In the genomic region with DNA sequence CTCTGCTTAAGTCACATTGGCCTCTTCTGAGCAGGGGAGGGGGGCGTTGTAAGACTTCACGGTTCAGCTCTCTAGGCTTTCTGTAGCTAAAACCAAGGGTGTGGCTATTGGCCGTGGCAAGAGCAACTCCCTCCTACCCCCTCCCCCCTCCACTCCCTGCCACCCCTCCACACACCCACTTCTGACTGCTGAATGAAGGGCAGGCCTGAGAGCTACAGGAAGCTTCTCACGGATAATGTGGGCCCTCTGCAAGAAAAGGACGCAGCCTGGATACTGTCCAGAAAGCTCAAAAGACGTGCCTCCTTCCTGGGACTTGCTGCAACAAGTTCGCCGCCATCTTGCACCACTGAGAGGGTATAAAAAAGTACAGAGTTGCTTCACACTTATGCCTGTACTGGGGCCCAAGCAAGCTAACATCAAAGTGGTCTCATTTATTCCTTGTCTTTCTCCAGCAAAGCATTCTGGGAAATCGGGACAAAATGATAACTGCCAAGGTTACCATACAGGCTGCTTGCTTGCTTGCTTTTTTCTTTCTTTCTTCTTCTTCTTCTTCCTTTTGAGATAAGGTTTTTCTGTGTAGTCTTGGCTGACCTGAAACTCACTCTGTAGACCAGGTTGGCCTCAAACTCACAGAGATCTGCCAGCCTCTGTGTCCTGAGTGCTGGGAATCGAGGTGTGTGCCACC, we compare ENCODE assay signal across 24 mouse cellular contexts. TPM values are rescaled to one million over a fixed set of nuclear protein-coding genes. Genes with fewer than 3 reads are reported as not detected.
DNase-seq lines count a peak whose midpoint lies in the region; ATAC-seq and TF ChIP-seq lines count a peak whose summit lies in the region.
"Had no signal": no experiment of that assay in that cellular context is flagged by ENCODE, and none has a peak within 500 bp of the region (broad histone marks: within the 10 kb centered on the region; RNA-seq: fewer than 3 reads in every experiment).

No protein-coding gene starts in this region.

- H3K27me3 ChIP-seq in kidney, embryonic 16.5 days (ENCODE audit: insufficient read depth, low read length) = no peaks in the 10 kb centered on the region; the same call in 1 of the 2 replicates
- no peaks in the 10 kb centered on the region for H3K27me3 ChIP-seq in kidney, adult 2 months (replicated peaks; ENCODE audit: control insufficient read depth, insufficient read depth, low read length)
- no peaks in the 10 kb centered on the region for H3K27me3 ChIP-seq in midbrain, embryonic 14.5 days (ENCODE audit: control insufficient read depth, insufficient read depth, low read length)
- no peaks in the 10 kb centered on the region for H3K27me3 ChIP-seq in midbrain, postnatal 0 days (ENCODE audit: insufficient read depth, low read length)
- no peaks in the 10 kb centered on the region for H3K27me3 ChIP-seq in stomach, embryonic 16.5 days (ENCODE audit: control insufficient read depth, insufficient read depth, low read length)
- H3K27me3 ChIP-seq: hindbrain, embryonic 12.5 days; lung, embryonic 15.5 days had no signal

- H3K9me3 ChIP-seq in kidney, embryonic 16.5 days (ENCODE audit: low read length) = peaks cover 6% of the 10 kb centered on the region; the same call in 1 of the 2 replicates
- H3K9me3 ChIP-seq in midbrain, embryonic 14.5 days (ENCODE audit: control insufficient read depth, low read length) = no peaks in the 10 kb centered on the region
- no peaks in the 10 kb centered on the region for H3K9me3 ChIP-seq in midbrain, postnatal 0 days (ENCODE audit: low read length)
- H3K9me3 ChIP-seq in stomach, embryonic 16.5 days (replicated peaks; ENCODE audit: control insufficient read depth, low read length) = no peaks in the 10 kb centered on the region
- H3K9me3 ChIP-seq: hindbrain, embryonic 12.5 days; lung, embryonic 15.5 days; neural tube, embryonic 13.5 days had no signal

- TF ChIP-seq POLR2A in kidney, adult 2 months (IDR thresholded peaks at IDR 0.05; ENCODE audit: low read depth, low read length) = no peak
- TF ChIP-seq POLR2A in brain, embryonic 14.5 days (IDR thresholded peaks at IDR 0.05; ENCODE audit: borderline replicate concordance, extremely low read depth, insufficient read depth, insufficient read length, poor library complexity, severe bottlenecking) = no peak

- H3K4me3 ChIP-seq in kidney, embryonic 16.5 days (ENCODE audit: low read length) = no peak overlapping the region
- no peak overlapping the region for H3K4me3 ChIP-seq in kidney, adult 2 months (ENCODE audit: insufficient read depth, low read depth, low read length)
- no peak overlapping the region for H3K4me3 ChIP-seq in midbrain, embryonic 14.5 days (replicated peaks; ENCODE audit: low read depth, low read length)
- no peak overlapping the region for H3K4me3 ChIP-seq in midbrain, postnatal 0 days (ENCODE audit: low read depth, low read length)
- no peak overlapping the region for H3K4me3 ChIP-seq in stomach, embryonic 16.5 days (replicated peaks; ENCODE audit: low read length)
- H3K4me3 ChIP-seq: hindbrain, embryonic 12.5 days; lung, embryonic 15.5 days; megakaryocyte, embryonic 14.5 days; neural tube, embryonic 13.5 days had no signal

- no peak for DNase-seq in kidney, adult 2 months
- DNase-seq in midbrain, embryonic 14.5 days = peak; percentile 4
- DNase-seq in midbrain, postnatal 0 days (ENCODE audit: low spot score) = no peak
- DNase-seq in brain, embryonic 14.5 days (ENCODE audit: low read depth) = peak; percentile 34
- DNase-seq: adrenal gland, postnatal 25 days; cerebellum, adult 2 months; forebrain, postnatal 0 days; heart, postnatal 10 days; kidney, postnatal 36 days; left cerebral cortex, postnatal 4 days; right cerebral cortex, adult 18-20 months; thymus, adult 2 months had no signal

- no peak overlapping the region for H3K27ac ChIP-seq in kidney, embryonic 16.5 days (ENCODE audit: low read length)
- H3K27ac ChIP-seq in kidney, adult 2 months (ENCODE audit: insufficient read depth, low read depth, low read length) = no peak overlapping the region
- no peak overlapping the region for H3K27ac ChIP-seq in midbrain, embryonic 14.5 days (replicated peaks; ENCODE audit: low read depth, low read length)
- H3K27ac ChIP-seq in midbrain, postnatal 0 days (ENCODE audit: low read depth, low read length) = no peak overlapping the region
- H3K27ac ChIP-seq in stomach, embryonic 16.5 days (ENCODE audit: low read length) = peak overlapping the region; percentile 61
- H3K27ac ChIP-seq: hindbrain, embryonic 12.5 days; lung, embryonic 15.5 days; neural tube, embryonic 13.5 days had no signal

- H3K36me3 ChIP-seq in kidney, embryonic 16.5 days (ENCODE audit: insufficient read depth, low read length) = no peaks in the 10 kb centered on the region
- H3K36me3 ChIP-seq in kidney, adult 2 months (ENCODE audit: control insufficient read depth, insufficient read depth, low read length) = no peaks in the 10 kb centered on the region
- no peaks in the 10 kb centered on the region for H3K36me3 ChIP-seq in midbrain, embryonic 14.5 days (ENCODE audit: control insufficient read depth, insufficient read depth, low read length)
- no peaks in the 10 kb centered on the region for H3K36me3 ChIP-seq in midbrain, postnatal 0 days (ENCODE audit: insufficient read depth, low read length)
- no peaks in the 10 kb centered on the region for H3K36me3 ChIP-seq in stomach, embryonic 16.5 days (ENCODE audit: control insufficient read depth, insufficient read depth, low read length)
- H3K36me3 ChIP-seq: hindbrain, embryonic 12.5 days; lung, embryonic 15.5 days; neural tube, embryonic 13.5 days had no signal

- peak; percentile 49; the same call in 1 of the 2 replicates for ATAC-seq in kidney, embryonic 16.5 days (ENCODE audit: low FRiP score, low TSS enrichment)
- no peak for ATAC-seq in midbrain, embryonic 14.5 days (ENCODE audit: low FRiP score, low TSS enrichment)
- ATAC-seq in midbrain, postnatal 0 days (ENCODE audit: low FRiP score) = no peak
- peak; percentile 68; the same call in 1 of the 2 replicates for ATAC-seq in stomach, embryonic 16.5 days (ENCODE audit: insufficient read depth, low FRiP score)
- no peak for ATAC-seq in megakaryocyte progenitor cell, adult 5-6 weeks (replicated peaks; ENCODE audit: poor library complexity)
- no peak for ATAC-seq in monocyte, adult 5-6 weeks (replicated peaks; ENCODE audit: insufficient number of reproducible peaks, low FRiP score, low TSS enrichment, poor library complexity, severe bottlenecking)
- ATAC-seq: forebrain, postnatal 0 days; inflammation-experienced regulatory T-cells, adult 6 months; Patski had no signal

- 41% methylated on average over 10 of the region's 10 CpGs for WGBS in kidney, embryonic 16.5 days
- WGBS in kidney, adult 2 months = 40% methylated on average over 10 of the region's 10 CpGs
- WGBS in midbrain, embryonic 14.5 days = 35% methylated on average over 10 of the region's 10 CpGs
- 47% methylated on average over 10 of the region's 10 CpGs for WGBS in midbrain, postnatal 0 days
- WGBS in stomach, embryonic 16.5 days = 37% methylated on average over 10 of the region's 10 CpGs

- TF ChIP-seq CTCF in kidney, adult 2 months (conservative IDR thresholded peaks at IDR 0.05; ENCODE audit: insufficient read depth, insufficient read length, low read depth, low read length) = no peak
- TF ChIP-seq CTCF in midbrain, postnatal 0 days (IDR thresholded peaks at IDR 0.05) = no peak
- TF ChIP-seq CTCF in brain, embryonic 14.5 days (IDR thresholded peaks at IDR 0.05; ENCODE audit: borderline replicate concordance, extremely low read depth, insufficient read depth, insufficient read length) = no peak

- H3K4me2 ChIP-seq in kidney, embryonic 16.5 days (replicated peaks; ENCODE audit: low read depth, low read length) = no peak overlapping the region
- H3K4me2 ChIP-seq in midbrain, embryonic 14.5 days (ENCODE audit: low read length) = no peak overlapping the region
- H3K4me2 ChIP-seq in midbrain, postnatal 0 days (ENCODE audit: low read depth, low read length, poor library complexity, severe bottlenecking) = no peak overlapping the region
- no peak overlapping the region for H3K4me2 ChIP-seq in stomach, embryonic 16.5 days (ENCODE audit: low read depth, low read length)
- H3K4me2 ChIP-seq: heart, embryonic 11.5 days; hindbrain, embryonic 12.5 days; liver, embryonic 11.5 days; lung, embryonic 15.5 days; neural tube, embryonic 13.5 days had no signal

- no peak overlapping the region for H3K9ac ChIP-seq in kidney, embryonic 16.5 days (replicated peaks; ENCODE audit: low read length)
- H3K9ac ChIP-seq in midbrain, embryonic 14.5 days (replicated peaks; ENCODE audit: low read length) = no peak overlapping the region
- no peak overlapping the region for H3K9ac ChIP-seq in midbrain, postnatal 0 days (replicated peaks; ENCODE audit: low read length, poor library complexity, severe bottlenecking)
- no peak overlapping the region for H3K9ac ChIP-seq in stomach, embryonic 16.5 days (ENCODE audit: low read length)
- H3K9ac ChIP-seq: forebrain, postnatal 0 days; hindbrain, embryonic 12.5 days; lung, embryonic 15.5 days; neural tube, embryonic 13.5 days had no signal

- H3K4me1 ChIP-seq in kidney, embryonic 16.5 days (ENCODE audit: insufficient read depth, low read length) = no peaks in the 10 kb centered on the region
- H3K4me1 ChIP-seq in kidney, adult 2 months (ENCODE audit: control insufficient read depth, insufficient read depth, low read length) = no peaks in the 10 kb centered on the region
- no peaks in the 10 kb centered on the region for H3K4me1 ChIP-seq in midbrain, embryonic 14.5 days (ENCODE audit: control insufficient read depth, insufficient read depth, low read length)
- no peaks in the 10 kb centered on the region for H3K4me1 ChIP-seq in midbrain, postnatal 0 days (ENCODE audit: insufficient read depth, low read length)
- no peaks in the 10 kb centered on the region for H3K4me1 ChIP-seq in stomach, embryonic 16.5 days (ENCODE audit: control insufficient read depth, insufficient read depth, low read length)
- H3K4me1 ChIP-seq: hindbrain, embryonic 12.5 days had no signal

RNA-seq across cellular contexts. Expression of a gene that starts 21.2 kb away (rescaled TPM):
- polyA plus RNA-seq in kidney, embryonic 16.5 days (2015; fragmentation: Nextera tagmentation; extraction: Ambion mirVana) = 27.1 and 28.3 TPM in 2 replicates
- polyA plus RNA-seq in kidney, adult 2 months (2012; rRNA removed) = 19.9 and 22.8 TPM in 2 replicates
- polyA plus RNA-seq in midbrain, embryonic 14.5 days (2014; fragmentation: Nextera tagmentation; extraction: Ambion mirVana) = 6.0 and 6.8 TPM in 2 replicates
- total RNA-seq in midbrain, postnatal 0 days (2014; rRNA removed) = 20.6 and 31.1 TPM in 2 replicates
- polyA plus RNA-seq in midbrain, postnatal 0 days (2015; fragmentation: Nextera tagmentation; extraction: Ambion mirVana) = 18.5 and 19.1 TPM in 2 replicates
- 6.0 and 7.3 TPM in 2 replicates for polyA plus RNA-seq in brain, embryonic 14.5 days (2012; rRNA removed)
- 35.5 and 39.6 TPM in 2 replicates for polyA plus RNA-seq in stomach, embryonic 16.5 days (2015; fragmentation: Nextera tagmentation; extraction: Ambion mirVana)
- total RNA-seq in megakaryocyte progenitor cell, adult 5-6 weeks (2015) = 1.0 and 4.1 TPM in 2 replicates
- 3.8 and 4.3 TPM in 2 replicates for total RNA-seq in megakaryocyte progenitor cell, adult 5-6 weeks (2017)
- total RNA-seq in monocyte, adult 5-6 weeks (2017) = 11.8 to 24.6 TPM (median 20.5 TPM) in 3 replicates

RNA-seq across cellular contexts. Expression of a gene that starts 38.7 kb away (rescaled TPM):
- polyA plus RNA-seq in kidney, embryonic 16.5 days (2015; fragmentation: Nextera tagmentation; extraction: Ambion mirVana) = 0.74 and 0.75 TPM in 2 replicates
- 2.1 and 2.2 TPM in 2 replicates for polyA plus RNA-seq in kidney, adult 2 months (2012; rRNA removed)
- polyA plus RNA-seq in midbrain, embryonic 14.5 days (2014; fragmentation: Nextera tagmentation; extraction: Ambion mirVana) = 0.23 and 0.49 TPM in 2 replicates
- total RNA-seq in midbrain, postnatal 0 days (2014; rRNA removed) = 1.0 and 1.9 TPM in 2 replicates
- 0.86 and 1.8 TPM in 2 replicates for polyA plus RNA-seq in midbrain, postnatal 0 days (2015; fragmentation: Nextera tagmentation; extraction: Ambion mirVana)
- polyA plus RNA-seq in brain, embryonic 14.5 days (2012; rRNA removed) = 0.48 and 0.83 TPM in 2 replicates
- 1.1 and 1.3 TPM in 2 replicates for polyA plus RNA-seq in stomach, embryonic 16.5 days (2015; fragmentation: Nextera tagmentation; extraction: Ambion mirVana)
- 6.9 and 7.6 TPM in 2 replicates for total RNA-seq in megakaryocyte progenitor cell, adult 5-6 weeks (2015)
- total RNA-seq in megakaryocyte progenitor cell, adult 5-6 weeks (2017) = 48.6 and 53.0 TPM in 2 replicates
- 92.9 to 171 TPM (median 102 TPM) in 3 replicates for total RNA-seq in monocyte, adult 5-6 weeks (2017)

Comparison
In these comparisons a context has a peak if more than half of its experiments do, and no peak if none do; other contexts are left out.
1. DNase-seq: peak in midbrain, embryonic 14.5 days (single experiment) and brain, embryonic 14.5 days (single experiment); none in kidney, adult 2 months (single experiment) and midbrain, postnatal 0 days (single experiment).
2. ATAC-seq: peak in kidney, embryonic 16.5 days (single experiment) and stomach, embryonic 16.5 days (single experiment); none in midbrain, embryonic 14.5 days (single experiment), midbrain, postnatal 0 days (single experiment), megakaryocyte progenitor cell, adult 5-6 weeks (single experiment) and monocyte, adult 5-6 weeks (single experiment).